Mouse (Mus musculus): ENCODE results near the gene Pglyrp2. TPM values are rescaled to one million over a fixed set of nuclear protein-coding genes. Genes with fewer than 3 reads are reported as not detected.

Gene Pglyrp2
- polyA plus RNA-seq, 1 experiment: 2.0 TPM

- Histone ChIP-seq H3K36me3 (replicated peaks; ENCODE audit: low read length) (peaks cover 22% of the 10 kb centered on the region), H3K4me1 (peaks cover 41% of the 10 kb centered on the region), H3K27me3 (replicated peaks) (no peaks in the 10 kb centered on the region), H3K4me3 (replicated peaks) (no peak overlapping the region), H3K9me3 (no peaks in the 10 kb centered on the region)
- no peak for TF ChIP-seq GATA1 (IDR thresholded peaks at IDR 0.05; ENCODE audit: borderline replicate concordance, low read length)
- no peak for TF ChIP-seq FLI1 (IDR thresholded peaks at IDR 0.05; ENCODE audit: low read length)
These were observed 8.4 kb downstream of the Pglyrp2 start for GRCm38 (mm10) chr17:32415417-32416020.

DNA sequence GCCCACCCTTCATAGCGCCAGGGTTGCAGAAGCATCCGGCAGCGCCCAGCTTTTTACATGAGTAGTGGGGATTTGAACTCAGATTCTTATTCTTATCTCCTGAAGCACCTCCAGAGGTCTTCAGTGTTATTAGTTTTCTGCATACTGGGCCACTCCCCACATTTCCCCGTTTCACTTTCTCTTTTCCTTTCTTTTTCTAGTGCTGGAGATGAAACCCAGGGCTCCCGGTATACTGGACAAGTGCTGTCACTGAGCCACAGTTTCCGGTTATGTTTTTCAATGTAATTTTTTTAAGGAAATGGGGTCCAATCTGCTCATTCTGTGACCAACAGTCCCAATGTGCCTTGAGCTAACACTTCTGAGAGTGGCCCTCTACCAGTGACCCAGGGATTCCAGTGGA lies 12.1 kb downstream of the Pglyrp2 start:
- TF ChIP-seq FLI1 (IDR thresholded peaks at IDR 0.05; ENCODE audit: low read length) (no peak), GATA1 (IDR thresholded peaks at IDR 0.05; ENCODE audit: borderline replicate concordance, low read length) (no peak)
- H3K27me3 ChIP-seq (replicated peaks): no peaks in the 10 kb centered on the region
- peaks cover 18% of the 10 kb centered on the region for H3K36me3 ChIP-seq (replicated peaks; ENCODE audit: low read length)
- H3K4me1 ChIP-seq: peaks cover 41% of the 10 kb centered on the region
- no peak overlapping the region for H3K4me3 ChIP-seq (replicated peaks)
- no peaks in the 10 kb centered on the region for H3K9me3 ChIP-seq

- Histone ChIP-seq H3K4me3 (replicated peaks) (peak within 1 kb of the TSS; percentile 91), H3K9me3 (no peaks in the 10 kb centered on the region), H3K4me1 (peaks cover 70% of the 10 kb centered on the region), H3K36me3 (replicated peaks; ENCODE audit: low read length) (peaks cover 17% of the 10 kb centered on the region), H3K27me3 (replicated peaks) (no peaks in the 10 kb centered on the region)
- TF ChIP-seq GATA1 (IDR thresholded peaks at IDR 0.05; ENCODE audit: borderline replicate concordance, low read length) (no peak), FLI1 (IDR thresholded peaks at IDR 0.05; ENCODE audit: low read length) (no peak)
These were observed 20.6 kb downstream of the Pglyrp2 start, which contains the start of gene Rasal3 for GRCm38 (mm10) chr17:32403417-32403816. Gene Rasal3 (minus strand): TSS chr17:32403583.

DNA sequence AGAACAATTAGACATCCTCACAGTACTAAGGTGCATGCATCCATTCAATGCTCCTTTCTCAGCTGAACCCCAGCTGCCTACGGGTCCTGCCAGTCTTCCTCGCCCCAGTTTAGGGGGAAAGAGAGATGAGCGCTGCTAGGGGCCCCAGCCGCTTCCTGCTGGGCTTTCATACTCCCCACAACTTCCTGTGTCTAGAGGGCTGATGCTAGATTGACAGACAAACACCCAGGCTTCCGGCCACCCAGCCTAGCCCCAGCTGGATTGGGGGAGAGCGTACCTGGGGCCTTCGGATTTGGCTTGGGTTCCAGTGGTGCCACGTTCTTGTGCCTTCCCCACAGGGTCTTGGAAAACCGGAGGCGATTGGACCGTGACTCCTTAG lies 21.2 kb downstream of the Pglyrp2 start:
- peaks cover 70% of the 10 kb centered on the region for H3K4me1 ChIP-seq
- H3K4me3 ChIP-seq (replicated peaks): peak overlapping the region; percentile 91
- H3K9me3 ChIP-seq: no peaks in the 10 kb centered on the region
- H3K27me3 ChIP-seq (replicated peaks): no peaks in the 10 kb centered on the region
- H3K36me3 ChIP-seq (replicated peaks; ENCODE audit: low read length): peaks cover 23% of the 10 kb centered on the region
- TF ChIP-seq GATA1 (IDR thresholded peaks at IDR 0.05; ENCODE audit: borderline replicate concordance, low read length) (no peak), FLI1 (IDR thresholded peaks at IDR 0.05; ENCODE audit: low read length) (peak; percentile 56; the same call in 1 of the 2 replicates)

DNA sequence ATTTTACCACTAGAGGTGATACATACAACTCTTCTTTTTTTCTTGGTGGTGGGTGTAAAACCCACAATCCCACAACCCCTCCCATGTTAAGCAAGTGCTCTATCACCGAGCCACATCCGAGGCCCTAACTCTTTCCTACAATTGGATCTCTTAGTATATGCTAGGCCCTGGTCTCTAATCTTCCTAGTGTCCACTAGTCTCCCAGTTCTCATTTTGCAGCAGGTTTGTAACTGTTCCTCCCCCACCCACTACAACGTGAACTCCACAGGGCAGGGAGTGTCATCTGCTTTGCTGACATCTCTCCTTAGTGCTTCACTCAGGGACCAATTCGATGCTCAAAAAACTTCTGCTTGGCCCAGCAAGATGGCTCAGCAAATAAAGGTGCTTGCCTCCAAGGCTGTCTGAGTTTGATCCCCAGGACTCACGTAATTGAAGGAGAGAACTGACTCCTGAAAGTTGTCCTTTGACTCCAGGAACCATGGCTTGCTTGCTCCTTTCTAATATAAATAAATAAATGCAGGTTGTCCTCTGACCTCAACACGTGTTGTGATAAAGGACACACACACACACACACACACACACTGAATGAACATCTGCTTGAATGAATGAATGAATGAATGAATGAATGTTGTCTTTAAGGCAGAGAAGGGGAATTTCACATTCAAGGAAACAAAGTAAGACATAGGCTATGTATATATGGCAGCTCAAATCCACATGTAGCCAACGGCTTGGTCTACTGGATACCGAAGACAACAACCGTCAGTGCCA lies 21.8 kb downstream of the Pglyrp2 start:
- Histone ChIP-seq H3K4me3 (replicated peaks) (peak overlapping the region; percentile 91), H3K4me1 (peaks cover 70% of the 10 kb centered on the region), H3K27me3 (replicated peaks) (no peaks in the 10 kb centered on the region), H3K9me3 (no peaks in the 10 kb centered on the region), H3K36me3 (replicated peaks; ENCODE audit: low read length) (peaks cover 29% of the 10 kb centered on the region)
- TF ChIP-seq FLI1 (IDR thresholded peaks at IDR 0.05; ENCODE audit: low read length): no peak
- TF ChIP-seq GATA1 (IDR thresholded peaks at IDR 0.05; ENCODE audit: borderline replicate concordance, low read length): no peak

- TF ChIP-seq FLI1 (IDR thresholded peaks at IDR 0.05; ENCODE audit: low read length) (no peak), GATA1 (IDR thresholded peaks at IDR 0.05; ENCODE audit: borderline replicate concordance, low read length) (no peak)
- Histone ChIP-seq H3K4me3 (replicated peaks) (no peak overlapping the region), H3K36me3 (replicated peaks; ENCODE audit: low read length) (peaks cover 88% of the 10 kb centered on the region), H3K27me3 (replicated peaks) (no peaks in the 10 kb centered on the region), H3K4me1 (peaks cover 28% of the 10 kb centered on the region), H3K9me3 (no peaks in the 10 kb centered on the region)
These were observed 27.7 kb downstream of the Pglyrp2 start for GRCm38 (mm10) chr17:32396266-32396665.

DNA sequence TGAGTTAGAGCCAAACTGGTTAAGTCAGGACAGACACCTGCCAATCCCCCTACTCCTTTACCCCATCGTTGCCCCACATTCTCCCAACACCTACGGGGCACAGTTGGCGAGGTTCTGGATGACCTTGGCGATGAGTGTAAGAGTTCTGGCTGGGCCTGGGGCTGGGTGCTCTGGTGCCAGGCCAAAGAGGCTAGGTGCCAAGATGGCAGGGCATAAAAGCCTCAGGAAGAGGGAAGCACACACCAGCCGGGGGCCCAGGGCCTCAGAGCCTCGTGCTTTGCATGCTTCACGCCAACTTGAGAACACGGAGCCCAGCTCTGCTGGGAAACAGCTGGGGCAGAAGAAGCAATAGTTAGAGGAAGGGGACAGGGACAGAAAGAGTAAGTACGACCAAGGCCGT lies 30.0 kb downstream of the Pglyrp2 start:
- no peaks in the 10 kb centered on the region for H3K27me3 ChIP-seq (replicated peaks)
- no peak overlapping the region for H3K4me3 ChIP-seq (replicated peaks)
- peaks cover 87% of the 10 kb centered on the region for H3K36me3 ChIP-seq (replicated peaks; ENCODE audit: low read length)
- TF ChIP-seq GATA1 (IDR thresholded peaks at IDR 0.05; ENCODE audit: borderline replicate concordance, low read length): no peak
- TF ChIP-seq FLI1 (IDR thresholded peaks at IDR 0.05; ENCODE audit: low read length): no peak
- peaks cover 11% of the 10 kb centered on the region for H3K4me1 ChIP-seq
- no peaks in the 10 kb centered on the region for H3K9me3 ChIP-seq

DNA sequence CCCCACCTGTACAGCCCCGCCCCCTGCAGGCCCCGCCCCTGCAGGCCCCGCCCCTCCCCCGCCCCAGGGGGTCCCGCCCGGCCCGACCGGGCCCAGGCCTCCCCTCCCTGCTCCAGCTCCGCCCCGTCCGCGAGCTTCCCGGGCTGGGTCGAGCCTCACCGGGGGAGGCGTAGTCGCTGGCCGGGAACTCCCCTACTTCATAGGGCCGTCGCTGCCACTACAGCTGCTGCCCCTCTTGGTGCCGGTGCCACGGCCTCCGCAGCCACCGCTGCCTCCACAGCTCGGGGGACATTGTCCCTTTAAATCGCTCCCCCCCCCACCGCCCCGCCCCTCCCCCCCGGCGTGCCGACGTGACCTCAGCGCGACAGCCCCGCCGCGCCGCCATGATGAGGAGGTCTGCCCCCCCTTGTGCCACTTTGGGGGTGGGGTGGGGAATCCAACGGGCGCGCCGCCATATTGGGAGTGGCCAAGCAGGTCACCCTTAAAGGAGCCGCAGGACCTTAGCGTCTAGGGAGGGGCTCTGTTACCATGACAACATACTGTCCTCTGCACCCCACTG lies 34.8 kb downstream of the Pglyrp2 start, which contains the start of gene Wiz:
Gene Wiz (minus strand): TSS at position 339 of the 559 bp plus-strand sequence.
- no peak for TF ChIP-seq GATA1 (IDR thresholded peaks at IDR 0.05; ENCODE audit: borderline replicate concordance, low read length)
- TF ChIP-seq FLI1 (IDR thresholded peaks at IDR 0.05; ENCODE audit: low read length): no peak
- no peaks in the 10 kb centered on the region for H3K9me3 ChIP-seq

DNA sequence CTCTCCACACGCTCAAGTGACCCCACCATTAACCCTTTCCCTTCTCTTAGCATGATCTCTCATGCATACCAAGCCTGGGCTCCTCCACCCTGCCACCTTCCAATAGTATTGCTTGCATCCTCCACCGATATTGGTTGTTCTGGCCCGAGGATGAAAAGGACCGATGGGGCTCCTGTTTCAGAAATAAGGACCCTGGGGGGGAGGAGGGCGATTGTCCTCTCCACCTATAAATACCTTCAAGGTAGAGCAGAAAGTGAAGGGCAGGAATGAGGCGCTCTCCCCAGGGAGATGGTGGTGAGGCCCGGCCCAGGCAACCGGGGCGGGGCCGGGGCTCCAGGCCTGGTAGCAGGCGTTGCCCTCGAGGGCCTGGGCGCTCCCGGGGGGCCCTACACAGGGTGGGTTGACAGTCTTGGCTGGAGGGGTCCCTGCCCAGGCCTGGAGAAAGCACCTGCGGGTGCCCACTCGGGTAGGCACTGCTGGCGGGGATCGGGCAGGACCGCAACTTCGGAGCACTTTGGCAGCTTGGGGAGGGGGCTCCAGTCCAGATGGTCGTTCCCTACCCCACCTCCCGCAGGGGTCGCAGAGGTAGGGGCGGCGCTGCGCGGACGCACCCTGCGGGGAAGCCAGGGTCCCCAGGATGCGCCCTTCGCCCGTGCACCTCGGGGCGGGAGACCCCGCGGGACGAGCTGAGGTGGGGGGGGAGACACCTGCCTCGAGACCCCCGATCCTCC lies 35.4 kb downstream of the Pglyrp2 start:
- Histone ChIP-seq H3K4me3 (replicated peaks) (peak overlapping the region; percentile 96), H3K27me3 (replicated peaks) (no peaks in the 10 kb centered on the region), H3K4me1 (peaks cover 28% of the 10 kb centered on the region), H3K36me3 (replicated peaks; ENCODE audit: low read length) (peaks cover 60% of the 10 kb centered on the region), H3K9me3 (no peaks in the 10 kb centered on the region)
- TF ChIP-seq FLI1 (IDR thresholded peaks at IDR 0.05; ENCODE audit: low read length) (no peak), GATA1 (IDR thresholded peaks at IDR 0.05; ENCODE audit: borderline replicate concordance, low read length) (no peak)

More for the DNA sequence above, 34.8 kb downstream of the Pglyrp2 start, which contains the start of gene Wiz:
- Histone ChIP-seq H3K36me3 (replicated peaks; ENCODE audit: low read length) (peaks cover 60% of the 10 kb centered on the region), H3K27me3 (replicated peaks) (no peaks in the 10 kb centered on the region), H3K4me1 (peaks cover 28% of the 10 kb centered on the region), H3K4me3 (replicated peaks) (peak within 1 kb of the TSS; percentile 96)

Data from megakaryocyte, embryonic 14.5 days (primary cell).